In genomic region chr9:121947784-121948183, GRCm38 (mm10) we compare ENCODE assay signal across 9 mouse cellular contexts. TPM values are rescaled to one million over a fixed set of nuclear protein-coding genes. Genes with fewer than 3 reads are reported as not detected.
DNase-seq lines count a peak whose midpoint lies in the region; ATAC-seq and TF ChIP-seq lines count a peak whose summit lies in the region.
"Had no signal": no experiment of that assay in that cellular context is flagged by ENCODE, and none has a peak within 500 bp of the region (broad histone marks: within the 10 kb centered on the region; RNA-seq: fewer than 3 reads in every experiment).

No protein-coding gene starts in this region.

- no peaks in the 10 kb centered on the region for H3K27me3 ChIP-seq in thymus, adult 2 months (ENCODE audit: control insufficient read depth, insufficient read depth, low read length)

- ATAC-seq in cerebellum, adult (ENCODE audit: insufficient number of reproducible peaks, low FRiP score, low TSS enrichment), result no peak

- no peak for TF ChIP-seq CTCF in thymus, adult 2 months (IDR thresholded peaks at IDR 0.05; ENCODE audit: borderline replicate concordance, control insufficient read depth, extremely low read depth, insufficient read depth, low read length, poor library complexity)
- peak; percentile 85 for TF ChIP-seq CTCF in layer of hippocampus, adult 2 months (conservative IDR thresholded peaks at IDR 0.05)

- no peak overlapping the region for H3K4me3 ChIP-seq in thymus, adult 2 months (ENCODE audit: control insufficient read depth, insufficient read depth, low read length)
- H3K4me3 ChIP-seq in layer of hippocampus, adult 2 months, result no peak overlapping the region

- H3K4me1 ChIP-seq in thymus, adult 2 months (replicated peaks; ENCODE audit: control insufficient read depth, insufficient read depth, low read length), result peaks cover 3% of the 10 kb centered on the region; the same call in 1 of the 2 replicates

- TF ChIP-seq POLR2A in thymus, adult 2 months (IDR thresholded peaks at IDR 0.05; ENCODE audit: control insufficient read depth, extremely low read depth, insufficient read depth, low read length, poor library complexity), result no peak

- no peaks in the 10 kb centered on the region for H3K36me3 ChIP-seq in thymus, adult 2 months (ENCODE audit: control insufficient read depth, insufficient read depth, low read length)

- 10% methylated on average over 4 of the region's 4 CpGs for WGBS in thymus, adult 2 months

- peak; percentile 57 for DNase-seq in cerebellum, adult 11 months
- DNase-seq in thymus, adult 2 months, result peak; percentile 19
- no peak for DNase-seq in thymus, adult 18-20 months
- peak; percentile 55 to 74 for DNase-seq in frontal cortex, postnatal 10 days (ENCODE audit: low spot score in 2 of 2)
- peak; percentile 74 to 82 for DNase-seq in layer of hippocampus, adult 2 months (ENCODE audit: low spot score in 2 of 2)
- DNase-seq in lung, postnatal 14 days, result peak; percentile 71
- DNase-seq in telencephalon, adult 2 months (ENCODE audit: low read depth, low spot score), result peak; percentile 56

- H3K27ac ChIP-seq in thymus, adult 2 months (ENCODE audit: control insufficient read depth, insufficient read depth, low read length), result no peak overlapping the region
- H3K27ac ChIP-seq in layer of hippocampus, adult 2 months, result 0 out of 2 replicates have a peak overlapping the region, but pooled peaks have one; percentile 14

RNA-seq across cellular contexts. Expression of gene Fam198a, which starts 3.0 kb away (rescaled TPM):
- 0.64 and 0.69 TPM in 2 replicates for polyA plus RNA-seq in thymus, adult 2 months (2012; rRNA removed)
- total RNA-seq in layer of hippocampus, adult 2 months (2021), result 1 to 10 TPM; 6.7 to 9.1 TPM

RNA-seq across cellular contexts. Expression of gene Cyp8b1, which starts 31.7 kb away (rescaled TPM):
- 0.74 and 1.6 TPM in 2 replicates for polyA plus RNA-seq in thymus, adult 2 months (2012; rRNA removed)
- not detected for total RNA-seq in layer of hippocampus, adult 2 months (2021)
- polyA plus RNA-seq: testis, adult 2 months had no signal

RNA-seq across cellular contexts. Expression of gene Pomgnt2, which starts 49.1 kb away (rescaled TPM):
- 15.2 and 19.3 TPM in 2 replicates for polyA plus RNA-seq in thymus, adult 2 months (2012; rRNA removed)
- 10 to 100 TPM; 41.4 to 41.7 TPM for total RNA-seq in layer of hippocampus, adult 2 months (2021)

RNA-seq across cellular contexts. Expression of gene Ackr2, which starts 49.6 kb away (rescaled TPM):
- 0.99 and 1.0 TPM in 2 replicates for polyA plus RNA-seq in thymus, adult 2 months (2012; rRNA removed)
- 1 to 10 TPM; 1.7 to 2.3 TPM for total RNA-seq in layer of hippocampus, adult 2 months (2021)

Comparison
In these comparisons a context has a peak if more than half of its experiments do, and no peak if none do; other contexts are left out.
1. DNase-seq: peak in cerebellum, adult 11 months (single experiment), thymus, adult 2 months (single experiment), frontal cortex, postnatal 10 days (2 of 2), layer of hippocampus, adult 2 months (2 of 2), lung, postnatal 14 days (single experiment) and telencephalon, adult 2 months (single experiment); none in thymus, adult 18-20 months (0 of 2).